Mouse (Mus musculus): ENCODE results near the gene Eya2.

Gene Eya2

GRCm38 (mm10) chr2:165593763-165594162 is 1.1 kb upstream of the Eya2 start:
- DNase-seq (ENCODE audit: low read depth, low spot score) = no peak

GRCm38 (mm10) chr2:165595676-165596070 is 841 bp downstream of the Eya2 start:
- no peak for DNase-seq (ENCODE audit: low read depth, low spot score)

GRCm38 (mm10) chr2:165596141-165596540 is 1.3 kb downstream of the Eya2 start:
- DNase-seq (ENCODE audit: low read depth, low spot score) = no peak

GRCm38 (mm10) chr2:165597536-165597935 is 2.7 kb downstream of the Eya2 start:
- no peak for DNase-seq (ENCODE audit: low read depth, low spot score)

GRCm38 (mm10) chr2:165598139-165598538 is 3.3 kb downstream of the Eya2 start:
- DNase-seq (ENCODE audit: low read depth, low spot score) = no peak

GRCm38 (mm10) chr2:165599566-165599965 is 4.7 kb downstream of the Eya2 start:
- no peak for DNase-seq (ENCODE audit: low read depth, low spot score)

GRCm38 (mm10) chr2:165600926-165601325 is 6.1 kb downstream of the Eya2 start:
- DNase-seq (ENCODE audit: low read depth, low spot score) = no peak

GRCm38 (mm10) chr2:165601605-165602004 is 6.8 kb downstream of the Eya2 start:
- no peak for DNase-seq (ENCODE audit: low read depth, low spot score)

- DNase-seq (ENCODE audit: low read depth, low spot score) = no peak
Measured at GRCm38 (mm10) chr2:165603775-165604174, 8.9 kb downstream of the Eya2 start.

- DNase-seq (ENCODE audit: low read depth, low spot score) = no peak
Measured at GRCm38 (mm10) chr2:165611551-165612253, 16.9 kb downstream of the Eya2 start.

GRCm38 (mm10) chr2:165613741-165614339 is 19.0 kb downstream of the Eya2 start:
- DNase-seq (ENCODE audit: low read depth, low spot score) = no peak

- no peak for DNase-seq (ENCODE audit: low read depth, low spot score)
Measured at GRCm38 (mm10) chr2:165621488-165621887, 26.7 kb downstream of the Eya2 start.

GRCm38 (mm10) chr2:165622596-165622995 is 27.8 kb downstream of the Eya2 start:
- DNase-seq (ENCODE audit: low read depth, low spot score) = no peak

- DNase-seq (ENCODE audit: low read depth, low spot score) = no peak
Measured at GRCm38 (mm10) chr2:165626826-165627225, 32.0 kb downstream of the Eya2 start.

GRCm38 (mm10) chr2:165627974-165628373 is 33.1 kb downstream of the Eya2 start:
- DNase-seq (ENCODE audit: low read depth, low spot score) = no peak

- no peak for DNase-seq (ENCODE audit: low read depth, low spot score)
Measured at GRCm38 (mm10) chr2:165629900-165630299, 35.1 kb downstream of the Eya2 start.

GRCm38 (mm10) chr2:165633011-165633785 is 38.4 kb downstream of the Eya2 start:
- DNase-seq (ENCODE audit: low read depth, low spot score) = no peak

GRCm38 (mm10) chr2:165634481-165634880 is 39.6 kb downstream of the Eya2 start:
- DNase-seq (ENCODE audit: low read depth, low spot score) = no peak

GRCm38 (mm10) chr2:165639075-165639755 is 44.4 kb downstream of the Eya2 start:
- DNase-seq (ENCODE audit: low read depth, low spot score) = no peak

GRCm38 (mm10) chr2:165641909-165642505 is 47.2 kb downstream of the Eya2 start:
- no peak for DNase-seq (ENCODE audit: low read depth, low spot score)

- no peak for DNase-seq (ENCODE audit: low read depth, low spot score)
Measured at GRCm38 (mm10) chr2:165643596-165643995, 48.8 kb downstream of the Eya2 start.

GRCm38 (mm10) chr2:165644057-165644456 is 49.2 kb downstream of the Eya2 start:
- no peak for DNase-seq (ENCODE audit: low read depth, low spot score)

Measured in retina, adult 2 months (tissue).